Mouse (Mus musculus) forebrain, embryonic 11.5 days (tissue): Measurements from ENCODE around the gene Fshr. TPM values are rescaled to one million over a fixed set of nuclear protein-coding genes. Genes with fewer than 3 reads are reported as not detected.
"Not testable (repeated sequence)": the region's sequence is repeated elsewhere in the genome, so short reads cannot be mapped to it uniquely, and the experiment has no call there.

ENCODE experiments used
- ATAC-seq: fragments of 200-750 bp; cut with Nextera tagmentation; replicated peaks from 2 replicates; pipeline ENCODE4 v1.8.0; 2017; ENCODE audit warnings: moderate TSS enrichment; ENCODE audit not compliant: low FRiP score
- DNase-seq: peaks from one replicate; pipeline ENCODE4 v3.0.0-alpha.2; 2017; ENCODE audit warnings: low spot score
- H3K27ac ChIP-seq: fragments of 300-500 bp; sonication (generic); 2 replicates; pipeline ENCODE4 v1.5.1; 2014; ENCODE audit warnings: low read depth, low read length
- H3K27me3 ChIP-seq: fragments of 300-500 bp; sonication (generic); 2 replicates; pipeline ENCODE4 v1.6.1; 2014; ENCODE audit warnings: mild to moderate bottlenecking, low read length, mixed read lengths; ENCODE audit not compliant: control insufficient read depth, insufficient read depth
- H3K36me3 ChIP-seq: fragments of 300-500 bp; sonication (generic); 2 replicates; pipeline ENCODE4 v1.6.1; 2014; ENCODE audit warnings: mild to moderate bottlenecking, low read length, moderate library complexity, mixed read lengths; ENCODE audit not compliant: control insufficient read depth, insufficient read depth
- H3K4me1 ChIP-seq: fragments of 300-500 bp; sonication (generic); replicated peaks from 2 replicates; pipeline ENCODE4 v1.6.1; 2014; ENCODE audit warnings: low read length, mixed read lengths; ENCODE audit not compliant: control insufficient read depth, insufficient read depth
- H3K4me2 ChIP-seq: fragments of 300-500 bp; sonication (generic); 2 replicates; pipeline ENCODE4 v1.6.1; 2014; ENCODE audit warnings: low read depth, mild to moderate bottlenecking, low read length, moderate library complexity, mixed read lengths; ENCODE audit not compliant: severe bottlenecking
- H3K4me3 ChIP-seq: fragments of 300-500 bp; sonication (generic); 2 replicates; pipeline ENCODE4 v1.5.1; 2014; ENCODE audit warnings: low read depth, low read length
- H3K9ac ChIP-seq: fragments of 300-500 bp; sonication (generic); 2 replicates; pipeline ENCODE4 v1.6.1; 2014; ENCODE audit warnings: low read length
- H3K9me3 ChIP-seq: fragments of 300-500 bp; sonication (generic); 2 replicates; pipeline ENCODE4 v1.6.1; 2016; ENCODE audit warnings: low read length, mixed read lengths; ENCODE audit not compliant: control insufficient read depth
- WGBS: fragments of 180-500 bp; shearing (Covaris S2); extraction: QIAGEN DNeasy Blood & Tissue Kit; methylation state at CpG from one replicate; pipeline ENCODE4 v1.1.7; 2014; 5-methylcytosine and 5-hydroxymethylcytosine counted together
- polyA plus RNA-seq: library from polyadenylated mRNA; unstranded; fragments of >200 nt; fragmentation: Nextera tagmentation; extraction: Ambion mirVana; gene quantifications from 2 replicates; pipeline ENCODE4 v1.2.1, GENCODE M21; 2014

The Fshr gene
- not detected in 2 replicates for polyA plus RNA-seq

- DNase-seq, result no peak
- Histone ChIP-seq H3K4me3 (no peak within 1 kb of the TSS), H3K9ac (no peak within 1 kb of the TSS), H3K4me2 (no peak within 1 kb of the TSS), H3K27me3 (no peaks in the 10 kb centered on the region), H3K4me1 (no peaks in the 10 kb centered on the region), H3K36me3 (no peaks in the 10 kb centered on the region), H3K27ac (no peak within 1 kb of the TSS), H3K9me3 (no peaks in the 10 kb centered on the region)
- 83% methylated on average over 6 of the region's 6 CpGs for WGBS
- no peak for ATAC-seq
Observed at GRCm38 (mm10) chr17:89200575-89200974, at the start of gene Fshr. TSS of gene Fshr (minus strand) at chr17:89200675.

DNA sequence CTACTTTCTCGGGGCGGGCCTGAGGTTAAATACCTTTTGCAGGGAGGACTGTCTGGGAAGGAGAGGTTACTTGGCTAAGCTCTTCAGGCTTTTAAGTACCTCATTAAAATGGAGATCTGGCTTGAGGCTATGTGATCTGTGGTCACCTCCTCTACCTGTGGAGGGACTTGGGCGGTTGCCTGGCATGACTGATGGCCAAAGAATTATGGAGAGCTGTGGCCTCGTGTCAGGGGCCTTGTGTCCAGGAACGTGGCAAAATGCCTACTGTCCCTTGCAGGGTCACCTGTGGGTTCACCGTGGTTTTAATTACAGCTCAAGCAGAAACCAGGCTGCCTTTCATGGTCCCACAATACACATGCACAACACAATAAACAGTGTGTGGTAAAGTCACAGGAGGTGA lies 1.7 kb upstream of the Fshr start:
- Histone ChIP-seq H3K9me3 (no peaks in the 10 kb centered on the region), H3K9ac (no peak overlapping the region), H3K36me3 (no peaks in the 10 kb centered on the region), H3K4me1 (no peaks in the 10 kb centered on the region), H3K4me3 (no peak overlapping the region), H3K27ac (no peak overlapping the region), H3K27me3 (no peaks in the 10 kb centered on the region), H3K4me2 (no peak overlapping the region)
- WGBS, result 89% methylated on average over 6 of the region's 6 CpGs
- no peak for DNase-seq
- ATAC-seq, result no peak

DNA sequence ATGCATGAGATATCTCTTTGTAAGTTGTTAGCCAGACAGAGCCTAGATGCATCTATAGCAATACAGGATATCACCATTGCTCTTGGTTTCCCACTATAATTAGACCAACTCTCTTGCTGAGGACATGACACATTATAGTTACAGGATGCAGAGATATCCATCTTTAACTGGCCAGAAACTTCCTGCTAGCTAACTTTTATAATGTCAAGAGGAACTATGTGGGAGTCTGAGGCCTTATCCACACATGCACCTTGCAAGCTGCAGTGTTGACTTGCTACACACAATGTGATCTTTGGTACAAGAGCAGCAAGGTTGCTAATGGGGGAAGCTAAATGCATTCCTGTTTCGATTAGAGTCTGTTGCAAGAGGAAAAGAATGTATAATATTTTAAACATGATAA lies 26.9 kb downstream of the Fshr start:
- H3K4me1 ChIP-seq, result no peaks in the 10 kb centered on the region
- 96% methylated on average over 1 of the region's 1 CpGs for WGBS
- H3K9me3 ChIP-seq, result no peaks in the 10 kb centered on the region
- no peaks in the 10 kb centered on the region for H3K27me3 ChIP-seq
- ATAC-seq (no peak), DNase-seq (no peak)
- H3K27ac ChIP-seq, result no peak overlapping the region
- no peak overlapping the region for H3K4me2 ChIP-seq
- no peaks in the 10 kb centered on the region for H3K36me3 ChIP-seq
- H3K9ac ChIP-seq, result no peak overlapping the region
- H3K4me3 ChIP-seq, result no peak overlapping the region

DNA sequence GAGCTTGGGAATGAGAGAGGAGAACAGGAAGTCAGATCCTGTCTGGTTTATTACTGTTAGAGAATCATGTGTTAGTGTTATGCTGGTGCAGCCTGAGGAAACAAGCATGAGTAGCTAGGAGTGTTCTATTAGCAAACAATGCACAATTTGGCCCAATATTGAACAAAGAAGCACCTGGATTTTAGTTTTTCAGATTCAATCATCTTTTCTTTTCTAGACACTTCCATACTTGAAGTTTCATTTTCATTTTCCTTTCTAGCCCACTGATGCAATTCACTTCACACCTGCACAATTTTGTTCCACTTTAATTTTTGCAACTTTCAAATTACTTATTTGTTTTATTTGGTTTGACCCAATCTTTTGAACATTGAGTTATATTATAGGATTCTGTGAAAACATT lies 35.7 kb downstream of the Fshr start:
- Histone ChIP-seq H3K4me1 (no peaks in the 10 kb centered on the region), H3K36me3 (no peaks in the 10 kb centered on the region), H3K27me3 (no peaks in the 10 kb centered on the region), H3K4me3 (no peak overlapping the region), H3K9me3 (no peaks in the 10 kb centered on the region), H3K4me2 (no peak overlapping the region), H3K27ac (no peak overlapping the region), H3K9ac (no peak overlapping the region)
- no peak for ATAC-seq
- DNase-seq, result no peak

GRCm38 (mm10) chr17:89162475-89162874 lies 38.0 kb downstream of the Fshr start:
- no peaks in the 10 kb centered on the region for H3K9me3 ChIP-seq
- DNase-seq (no peak), ATAC-seq (no peak)
- WGBS, result 97% methylated on average over 3 of the region's 3 CpGs
- no peak overlapping the region for H3K9ac ChIP-seq
- no peak overlapping the region for H3K27ac ChIP-seq
- H3K4me2 ChIP-seq, result no peak overlapping the region
- no peaks in the 10 kb centered on the region for H3K4me1 ChIP-seq
- H3K36me3 ChIP-seq, result no peaks in the 10 kb centered on the region
- H3K27me3 ChIP-seq, result no peaks in the 10 kb centered on the region
- no peak overlapping the region for H3K4me3 ChIP-seq

- not testable (repeated sequence) for H3K4me3 ChIP-seq, H3K9me3 ChIP-seq, ATAC-seq, H3K9ac ChIP-seq, H3K4me1 ChIP-seq, DNase-seq, H3K36me3 ChIP-seq, H3K27ac ChIP-seq, H3K4me2 ChIP-seq, H3K27me3 ChIP-seq
- 88% methylated on average over 3 of the region's 3 CpGs for WGBS
Observed at GRCm38 (mm10) chr17:89159343-89159742, 41.1 kb downstream of the Fshr start.

DNA sequence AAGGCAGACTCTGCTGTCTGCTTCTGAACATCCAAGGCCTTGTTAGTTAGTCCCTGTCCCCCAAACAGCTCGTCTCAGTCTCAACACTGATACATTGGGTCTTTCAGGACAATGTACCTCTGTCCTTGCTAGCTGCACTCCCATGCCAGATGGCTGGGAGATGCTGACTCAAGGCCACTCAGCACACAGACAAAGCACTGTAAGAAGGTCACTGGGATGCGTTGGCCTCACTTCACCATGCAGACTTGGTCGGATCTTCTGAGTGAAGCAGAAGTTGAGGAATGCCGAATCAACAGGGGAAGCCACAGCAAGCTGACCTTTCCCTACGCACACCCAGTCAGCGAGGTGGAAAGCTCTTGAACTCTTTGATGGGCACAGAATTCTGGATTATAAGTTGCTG lies 55.7 kb downstream of the Fshr start:
- no peaks in the 10 kb centered on the region for H3K36me3 ChIP-seq
- no peak overlapping the region for H3K4me3 ChIP-seq
- no peaks in the 10 kb centered on the region for H3K9me3 ChIP-seq
- H3K27me3 ChIP-seq, result no peaks in the 10 kb centered on the region
- no peak for ATAC-seq
- no peak overlapping the region for H3K9ac ChIP-seq
- no peak for DNase-seq
- H3K4me2 ChIP-seq, result no peak overlapping the region
- 88% methylated on average over 6 of the region's 6 CpGs for WGBS
- no peaks in the 10 kb centered on the region for H3K4me1 ChIP-seq
- no peak overlapping the region for H3K27ac ChIP-seq

DNA sequence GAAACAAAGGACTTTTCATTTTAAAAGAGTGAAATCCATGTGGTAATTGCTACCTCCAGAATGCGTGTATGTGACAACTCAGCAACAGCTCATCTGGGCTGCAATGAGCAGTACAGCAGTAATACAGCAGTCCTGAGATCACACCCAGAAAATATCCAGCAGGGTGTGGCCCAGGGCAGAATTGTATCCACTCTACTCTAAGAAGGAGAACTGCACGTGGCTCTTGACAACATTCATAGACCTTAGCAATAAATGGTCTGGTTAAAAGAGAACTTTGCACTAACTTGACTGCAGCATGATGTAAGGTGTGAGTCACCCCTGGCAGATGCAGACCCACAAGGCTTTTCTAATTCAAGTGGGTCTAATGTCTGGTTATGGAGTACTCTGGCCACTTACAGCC lies 80.5 kb downstream of the Fshr start:
- Histone ChIP-seq H3K9me3 (no peaks in the 10 kb centered on the region), H3K27me3 (no peaks in the 10 kb centered on the region), H3K4me1 (no peaks in the 10 kb centered on the region), H3K4me3 (no peak overlapping the region), H3K4me2 (no peak overlapping the region), H3K9ac (no peak overlapping the region), H3K36me3 (no peaks in the 10 kb centered on the region), H3K27ac (no peak overlapping the region)
- DNase-seq (no peak), ATAC-seq (no peak)
- 80% methylated on average over 2 of the region's 2 CpGs for WGBS

- DNase-seq (no peak), ATAC-seq (no peak)
- no peaks in the 10 kb centered on the region for H3K36me3 ChIP-seq
- WGBS, result 69% methylated on average over 2 of the region's 2 CpGs
- H3K9ac ChIP-seq, result no peak overlapping the region
- H3K27ac ChIP-seq, result no peak overlapping the region
- H3K4me1 ChIP-seq, result no peaks in the 10 kb centered on the region
- no peaks in the 10 kb centered on the region for H3K27me3 ChIP-seq
- H3K4me2 ChIP-seq, result no peak overlapping the region
- H3K4me3 ChIP-seq, result no peak overlapping the region
- no peaks in the 10 kb centered on the region for H3K9me3 ChIP-seq
Observed at GRCm38 (mm10) chr17:89119250-89119649, 81.2 kb downstream of the Fshr start.
